ENCODE assay signal across 9 mouse cellular contexts in genomic region chr3:152557659-152558058, GRCm38 (mm10).
DNase-seq lines count a peak whose midpoint lies in the region; ATAC-seq lines count a peak whose summit lies in the region.
"Had no signal": no experiment of that assay in that cellular context is flagged by ENCODE, and none has a peak within 500 bp of the region (broad histone marks: within the 10 kb centered on the region; RNA-seq: fewer than 3 reads in every experiment).

No protein-coding gene starts in this region.

- no peaks in the 10 kb centered on the region for H3K9me3 ChIP-seq in forebrain, embryonic 11.5 days (ENCODE audit: control insufficient read depth, low read length)
- H3K9me3 ChIP-seq in forebrain, embryonic 16.5 days (ENCODE audit: control insufficient read depth, low read length) = no peaks in the 10 kb centered on the region
- H3K9me3 ChIP-seq in liver, embryonic 11.5 days (ENCODE audit: control insufficient read depth, low read length) = no peaks in the 10 kb centered on the region

- H3K9ac ChIP-seq in forebrain, embryonic 11.5 days (ENCODE audit: low read length) = no peak overlapping the region
- H3K9ac ChIP-seq in forebrain, embryonic 16.5 days (replicated peaks; ENCODE audit: low read depth, low read length) = no peak overlapping the region
- H3K9ac ChIP-seq in liver, embryonic 11.5 days (ENCODE audit: low read depth, low read length) = no peak overlapping the region

- no peaks in the 10 kb centered on the region for H3K4me1 ChIP-seq in forebrain, embryonic 11.5 days (replicated peaks; ENCODE audit: control insufficient read depth, insufficient read depth, low read length)
- H3K4me1 ChIP-seq in forebrain, embryonic 16.5 days (replicated peaks; ENCODE audit: control insufficient read depth, insufficient read depth, low read length) = no peaks in the 10 kb centered on the region
- H3K4me1 ChIP-seq in liver, embryonic 11.5 days (replicated peaks; ENCODE audit: control insufficient read depth, insufficient read depth, low read length) = peaks cover 14% of the 10 kb centered on the region

- H3K4me2 ChIP-seq in forebrain, embryonic 11.5 days (ENCODE audit: low read depth, low read length, severe bottlenecking) = no peak overlapping the region
- H3K4me2 ChIP-seq in forebrain, embryonic 16.5 days (ENCODE audit: low read length) = no peak overlapping the region
- peak overlapping the region; percentile 40; the same call in 1 of the 2 replicates for H3K4me2 ChIP-seq in liver, embryonic 11.5 days

- WGBS in forebrain, embryonic 11.5 days = 38% methylated on average over 12 of the region's 12 CpGs
- 45% methylated on average over 9 of the region's 12 CpGs for WGBS in forebrain, embryonic 16.5 days
- WGBS in liver, embryonic 11.5 days = 33% methylated on average over 12 of the region's 12 CpGs

- no peak overlapping the region for H3K4me3 ChIP-seq in forebrain, embryonic 11.5 days (ENCODE audit: low read depth, low read length)
- H3K4me3 ChIP-seq in forebrain, embryonic 16.5 days (replicated peaks; ENCODE audit: low read length) = no peak overlapping the region
- no peak overlapping the region for H3K4me3 ChIP-seq in liver, embryonic 11.5 days (ENCODE audit: low read depth, low read length)

- ATAC-seq in forebrain, embryonic 11.5 days (replicated peaks; ENCODE audit: low FRiP score) = peak; percentile 46; the same call in 1 of the 2 replicates
- ATAC-seq in forebrain, embryonic 16.5 days = no peak
- peak; percentile 95 for ATAC-seq in liver, embryonic 11.5 days (replicated peaks; ENCODE audit: low FRiP score)

- no peaks in the 10 kb centered on the region for H3K27me3 ChIP-seq in forebrain, embryonic 11.5 days (ENCODE audit: control insufficient read depth, insufficient read depth, low read length)
- H3K27me3 ChIP-seq in forebrain, embryonic 16.5 days (replicated peaks; ENCODE audit: control insufficient read depth, insufficient read depth, low read length) = no peaks in the 10 kb centered on the region
- no peaks in the 10 kb centered on the region for H3K27me3 ChIP-seq in liver, embryonic 11.5 days (replicated peaks; ENCODE audit: control insufficient read depth, insufficient read depth, low read length)

- DNase-seq in forebrain, embryonic 11.5 days (ENCODE audit: low spot score) = peak; percentile 71
- peak; percentile 55 for DNase-seq in spleen, adult 12 weeks (ENCODE audit: low spot score)
- no peak for DNase-seq in spleen, adult 18-20 months
- peak; percentile 81 for DNase-seq in liver, embryonic 11.5 days (ENCODE audit: low spot score)
- DNase-seq in yolk sac, embryonic 10.5 days (ENCODE audit: low spot score) = peak; percentile 53
- DNase-seq in right cerebral cortex, adult 18-20 months = no peak
- no peak for DNase-seq in thymus, postnatal 36 days
- DNase-seq: cerebellum, adult 9-11 months had no signal

- H3K27ac ChIP-seq in forebrain, embryonic 11.5 days (ENCODE audit: low read depth, low read length) = no peak overlapping the region
- H3K27ac ChIP-seq in forebrain, embryonic 16.5 days (ENCODE audit: low read length) = no peak overlapping the region
- H3K27ac ChIP-seq in liver, embryonic 11.5 days (ENCODE audit: low read depth, low read length) = no peak overlapping the region

- H3K36me3 ChIP-seq in forebrain, embryonic 11.5 days (ENCODE audit: control insufficient read depth, insufficient read depth, low read length) = no peaks in the 10 kb centered on the region
- no peaks in the 10 kb centered on the region for H3K36me3 ChIP-seq in forebrain, embryonic 16.5 days (ENCODE audit: control insufficient read depth, insufficient read depth)
- no peaks in the 10 kb centered on the region for H3K36me3 ChIP-seq in liver, embryonic 11.5 days (ENCODE audit: control insufficient read depth, insufficient read depth, low read length)

Comparison
In these comparisons a context has a peak if more than half of its experiments do, and no peak if none do; other contexts are left out.
1. DNase-seq: peak in forebrain, embryonic 11.5 days (single experiment), spleen, adult 12 weeks (single experiment), liver, embryonic 11.5 days (single experiment) and yolk sac, embryonic 10.5 days (single experiment); none in spleen, adult 18-20 months (0 of 2), right cerebral cortex, adult 18-20 months (single experiment) and thymus, postnatal 36 days (0 of 2).